Mouse (Mus musculus) embryonic facial prominence, embryonic 12.5 days (tissue): ENCODE measurements around the gene Dlst. TPM values are rescaled to one million over a fixed set of nuclear protein-coding genes. Genes with fewer than 3 reads are reported as not detected.
A peak's percentile ranks its signal among the peaks of the same experiment; 100 is the strongest.

Experiments
- ATAC-seq: fragments of 200-750 bp; cut with Nextera tagmentation; 2 replicates; pipeline ENCODE4 v1.8.0; 2017; ENCODE audit not compliant: insufficient number of reproducible peaks, insufficient read depth, low FRiP score, low TSS enrichment
- H3K27ac ChIP-seq: fragments of 300-500 bp; sonication (generic); 2 replicates; pipeline ENCODE4 v1.5.1; 2016; ENCODE audit warnings: mild to moderate bottlenecking
- H3K27me3 ChIP-seq: fragments of 300-500 bp; sonication (generic); 2 replicates; pipeline ENCODE4 v1.6.1; 2016; ENCODE audit warnings: mild to moderate bottlenecking, moderate library complexity
- H3K36me3 ChIP-seq: fragments of 300-500 bp; sonication (generic); 2 replicates; pipeline ENCODE4 v1.6.1; 2016; ENCODE audit warnings: mild to moderate bottlenecking
- H3K4me1 ChIP-seq: fragments of 300-500 bp; sonication (generic); 2 replicates; pipeline ENCODE4 v1.6.1; 2016
- H3K4me2 ChIP-seq: fragments of 300-500 bp; sonication (generic); replicated peaks from 2 replicates; pipeline ENCODE4 v1.6.1; 2016; ENCODE audit warnings: mild to moderate bottlenecking, moderate library complexity
- H3K4me3 ChIP-seq: fragments of 300-500 bp; sonication (generic); 2 replicates; pipeline ENCODE4 v1.5.1; 2016; ENCODE audit warnings: mild to moderate bottlenecking
- H3K9ac ChIP-seq: fragments of 300-500 bp; sonication (generic); 2 replicates; pipeline ENCODE4 v1.6.1; 2016; ENCODE audit warnings: mild to moderate bottlenecking, moderate library complexity
- H3K9me3 ChIP-seq: fragments of 300-500 bp; sonication (generic); 2 replicates; pipeline ENCODE4 v1.6.1; 2016; ENCODE audit warnings: mild to moderate bottlenecking, moderate library complexity
- WGBS: fragments of 180-500 bp; shearing (Covaris S2); methylation state at CpG from one replicate; pipeline ENCODE4 v1.1.7; 2016; 5-methylcytosine and 5-hydroxymethylcytosine counted together
- polyA plus RNA-seq: library from polyadenylated mRNA; unstranded; fragments of >200 nt; fragmentation: Nextera tagmentation; extraction: Ambion mirVana; gene quantifications from 2 replicates; pipeline ENCODE4 v1.2.1, GENCODE M21; 2016

Gene Dlst
- polyA plus RNA-seq, 1 experiment from 2014 or later = 110 TPM

DNA sequence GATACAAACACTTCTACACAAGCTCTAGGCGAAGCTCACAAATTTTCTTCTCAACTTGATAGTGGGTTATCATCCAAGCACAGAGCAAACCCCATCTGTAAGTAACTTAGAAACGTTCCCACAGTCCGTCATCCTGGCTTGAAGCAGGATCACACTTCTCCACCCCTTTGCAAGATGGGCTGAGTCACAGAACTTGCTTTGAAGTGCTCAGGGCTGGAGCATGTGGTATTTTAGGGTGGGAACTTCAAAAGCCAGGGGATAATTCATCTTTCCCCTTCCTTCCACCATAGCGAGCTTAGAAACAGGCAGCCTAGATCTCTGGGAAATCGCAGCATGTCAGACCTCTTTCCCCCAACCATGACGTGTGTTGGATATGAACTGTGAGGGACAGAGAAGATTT is 45.7 kb downstream of the Dlst start:
- ATAC-seq = no peak
- Histone ChIP-seq H3K27me3 (peaks cover 4% of the 10 kb centered on the region), H3K9me3 (no peaks in the 10 kb centered on the region), H3K4me1 (peaks cover 7% of the 10 kb centered on the region; the same call in 1 of the 2 replicates), H3K9ac (no peak overlapping the region), H3K36me3 (no peaks in the 10 kb centered on the region), H3K4me2 (no peak overlapping the region), H3K4me3 (no peak overlapping the region), H3K27ac (no peak overlapping the region)
- WGBS = 53% methylated on average over 6 of the region's 6 CpGs

- Histone ChIP-seq H3K9ac (no peak overlapping the region), H3K27me3 (no peaks in the 10 kb centered on the region), H3K4me3 (no peak overlapping the region), H3K4me2 (no peak overlapping the region), H3K27ac (no peak overlapping the region), H3K4me1 (peaks cover 7% of the 10 kb centered on the region; the same call in 1 of the 2 replicates), H3K36me3 (no peaks in the 10 kb centered on the region), H3K9me3 (no peaks in the 10 kb centered on the region)
- WGBS = 88% methylated on average over 14 of the region's 14 CpGs
- ATAC-seq = no peak
Observed at GRCm38 (mm10) chr12:85157797-85158460, 47.3 kb downstream of the Dlst start.

GRCm38 (mm10) chr12:85158801-85159200 is 48.2 kb downstream of the Dlst start:
- H3K4me2 ChIP-seq = no peak overlapping the region
- H3K27ac ChIP-seq = no peak overlapping the region
- no peak for ATAC-seq
- peaks cover 7% of the 10 kb centered on the region; the same call in 1 of the 2 replicates for H3K4me1 ChIP-seq
- no peaks in the 10 kb centered on the region for H3K36me3 ChIP-seq
- H3K4me3 ChIP-seq = no peak overlapping the region
- no peaks in the 10 kb centered on the region for H3K27me3 ChIP-seq
- no peaks in the 10 kb centered on the region for H3K9me3 ChIP-seq
- WGBS = 91% methylated on average over 8 of the region's 8 CpGs
- H3K9ac ChIP-seq = no peak overlapping the region

- Histone ChIP-seq H3K36me3 (no peaks in the 10 kb centered on the region), H3K27me3 (no peaks in the 10 kb centered on the region), H3K9ac (no peak overlapping the region), H3K27ac (no peak overlapping the region), H3K9me3 (no peaks in the 10 kb centered on the region), H3K4me2 (no peak overlapping the region), H3K4me1 (peaks cover 7% of the 10 kb centered on the region; the same call in 1 of the 2 replicates), H3K4me3 (no peak overlapping the region)
- 81% methylated on average over 5 of the region's 5 CpGs for WGBS
- ATAC-seq = no peak
Observed at GRCm38 (mm10) chr12:85159592-85159991, 49.0 kb downstream of the Dlst start.

DNA sequence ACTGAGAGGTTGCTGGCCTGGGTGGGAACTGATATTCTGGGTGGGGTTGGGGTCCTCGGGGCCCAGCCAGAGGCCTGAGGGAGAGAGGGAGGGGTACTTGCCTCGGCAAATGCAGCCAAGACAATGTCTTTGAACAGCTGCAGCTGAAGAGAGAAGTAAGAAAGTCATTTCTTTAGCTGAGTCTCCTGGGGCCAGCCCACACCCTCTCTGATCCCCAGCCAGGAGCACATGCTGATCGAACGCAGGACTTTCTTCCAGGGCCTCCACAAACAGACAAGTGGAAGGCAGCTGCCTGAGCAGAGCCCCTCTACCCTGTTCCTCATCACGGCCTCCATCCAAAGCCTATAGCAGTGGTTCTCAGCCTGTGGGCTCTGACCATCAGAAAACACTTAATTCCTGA is 54.4 kb downstream of the Dlst start:
- no peak for ATAC-seq
- no peak overlapping the region for H3K9ac ChIP-seq
- H3K4me3 ChIP-seq = no peak overlapping the region
- no peak overlapping the region for H3K4me2 ChIP-seq
- no peak overlapping the region for H3K27ac ChIP-seq
- H3K36me3 ChIP-seq = peaks cover 15% of the 10 kb centered on the region
- peaks cover 9% of the 10 kb centered on the region; the same call in 1 of the 2 replicates for H3K4me1 ChIP-seq
- WGBS = 79% methylated on average over 5 of the region's 5 CpGs
- H3K9me3 ChIP-seq = no peaks in the 10 kb centered on the region
- no peaks in the 10 kb centered on the region for H3K27me3 ChIP-seq

DNA sequence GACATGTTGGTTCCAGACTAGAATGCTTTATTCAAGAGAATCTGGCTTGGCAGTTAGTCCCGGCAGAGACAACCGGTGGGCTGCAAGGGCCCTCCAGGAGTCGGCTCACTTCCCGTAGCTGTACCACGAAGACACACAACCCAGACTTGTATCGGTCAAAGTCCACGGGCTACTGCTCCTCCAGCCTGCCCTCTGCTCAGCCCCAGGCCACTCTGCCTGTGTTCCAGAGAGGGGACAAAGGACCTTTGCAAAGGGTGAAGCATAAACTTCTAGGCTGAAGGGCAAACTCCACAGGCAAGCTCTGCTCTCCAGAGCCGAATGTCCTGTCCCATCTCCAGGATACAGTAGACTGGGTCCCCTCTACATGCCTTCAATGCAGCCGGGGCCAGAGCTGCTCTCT is 56.0 kb downstream of the Dlst start:
- Histone ChIP-seq H3K4me3 (no peak overlapping the region), H3K9ac (no peak overlapping the region), H3K4me1 (peaks cover 9% of the 10 kb centered on the region; the same call in 1 of the 2 replicates), H3K27me3 (0 out of 2 replicates have a peak, but pooled peaks cover 3% of the 10 kb centered on the region), H3K36me3 (peaks cover 21% of the 10 kb centered on the region), H3K4me2 (no peak overlapping the region), H3K9me3 (no peaks in the 10 kb centered on the region), H3K27ac (no peak overlapping the region)
- no peak for ATAC-seq
- 83% methylated on average over 9 of the region's 9 CpGs for WGBS

DNA sequence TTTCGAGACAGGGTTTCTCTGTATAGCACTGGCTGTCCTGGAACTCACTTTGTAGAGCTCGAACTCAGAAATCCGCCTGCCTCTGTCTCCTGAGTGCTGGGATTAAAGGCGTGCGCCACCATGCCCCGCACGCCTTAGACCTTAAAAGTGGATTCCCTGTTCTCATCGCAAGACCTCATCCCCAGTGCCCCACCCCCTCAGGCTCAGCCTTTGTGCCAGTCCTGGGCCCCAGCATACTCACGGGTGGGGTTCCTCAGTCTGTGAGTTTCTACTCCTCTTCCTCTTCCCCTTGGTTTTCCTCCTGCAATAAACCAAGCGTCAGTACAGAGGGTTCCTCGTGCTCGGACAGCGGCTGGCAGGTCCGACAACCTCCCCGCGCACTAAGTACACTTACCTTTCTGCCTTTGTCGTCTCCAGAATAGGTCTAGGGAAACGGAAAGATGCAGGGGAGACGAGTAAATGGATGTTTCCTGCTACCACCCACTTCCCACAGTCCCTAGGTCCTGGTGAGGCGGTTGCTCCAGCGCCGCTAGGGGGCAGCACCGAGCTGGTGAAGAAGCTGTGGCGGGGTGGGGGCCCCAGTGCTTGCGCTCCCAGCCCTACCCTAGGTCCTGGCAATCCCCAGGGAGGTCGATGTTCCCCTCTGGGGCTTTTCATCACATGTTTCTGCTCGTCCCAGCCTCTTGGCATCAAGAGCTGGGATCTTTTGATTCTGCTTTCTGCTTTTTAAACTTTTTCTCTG is 58.7 kb downstream of the Dlst start:
- Histone ChIP-seq H3K4me3 (no peak overlapping the region), H3K27ac (no peak overlapping the region), H3K4me2 (peak overlapping the region; percentile 30), H3K4me1 (peaks cover 16% of the 10 kb centered on the region), H3K9me3 (no peaks in the 10 kb centered on the region), H3K27me3 (0 out of 2 replicates have a peak, but pooled peaks cover 3% of the 10 kb centered on the region), H3K36me3 (peaks cover 21% of the 10 kb centered on the region), H3K9ac (peak overlapping the region; percentile 22)
- WGBS = 24% methylated on average over 27 of the region's 27 CpGs
- 0 out of 2 replicates have a peak, but pooled peaks have one; percentile 30 for ATAC-seq

GRCm38 (mm10) chr12:85169877-85170276 is 59.2 kb downstream of the Dlst start:
- no peak for ATAC-seq
- Histone ChIP-seq H3K36me3 (peaks cover 21% of the 10 kb centered on the region), H3K4me2 (peak overlapping the region; percentile 30), H3K27ac (0 out of 2 replicates have a peak overlapping the region, but pooled peaks have one; percentile 33), H3K9me3 (no peaks in the 10 kb centered on the region), H3K27me3 (0 out of 2 replicates have a peak, but pooled peaks cover 3% of the 10 kb centered on the region), H3K9ac (peak overlapping the region; percentile 22), H3K4me1 (peaks cover 19% of the 10 kb centered on the region), H3K4me3 (no peak overlapping the region)
- 56% methylated on average over 3 of the region's 3 CpGs for WGBS

- peaks cover 21% of the 10 kb centered on the region for H3K36me3 ChIP-seq
- peaks cover 24% of the 10 kb centered on the region for H3K4me1 ChIP-seq
- H3K4me3 ChIP-seq = no peak overlapping the region
- 0 out of 2 replicates have a peak overlapping the region, but pooled peaks have one; percentile 22 for H3K9ac ChIP-seq
- 0 out of 2 replicates have a peak, but pooled peaks cover 3% of the 10 kb centered on the region for H3K27me3 ChIP-seq
- H3K9me3 ChIP-seq = no peaks in the 10 kb centered on the region
- H3K4me2 ChIP-seq = no peak overlapping the region
- ATAC-seq = no peak
- H3K27ac ChIP-seq = 0 out of 2 replicates have a peak overlapping the region, but pooled peaks have one; percentile 33
- WGBS = 84% methylated on average over 11 of the region's 11 CpGs
Observed at GRCm38 (mm10) chr12:85170284-85170947, 59.8 kb downstream of the Dlst start.

DNA sequence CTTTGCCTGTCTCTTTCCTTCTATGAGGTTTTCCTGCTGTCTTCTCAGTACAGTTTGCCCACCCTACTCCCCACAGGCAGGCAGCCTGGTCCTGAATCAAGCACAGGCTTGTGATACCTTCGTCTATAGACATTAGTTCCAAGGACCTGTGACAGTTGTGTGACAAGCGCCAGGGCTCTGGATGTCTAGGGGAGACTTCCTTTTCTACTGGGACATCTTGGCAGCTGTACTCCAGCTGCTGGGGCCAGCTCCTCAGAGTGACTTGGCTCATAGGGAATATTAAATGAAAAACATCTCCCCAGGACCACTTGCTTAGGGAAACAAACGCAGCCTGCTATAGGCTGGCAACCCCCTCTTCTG is 60.3 kb downstream of the Dlst start:
- Histone ChIP-seq H3K27me3 (0 out of 2 replicates have a peak, but pooled peaks cover 3% of the 10 kb centered on the region), H3K9ac (no peak overlapping the region)

GRCm38 (mm10) chr12:85174016-85174415 is 63.4 kb downstream of the Dlst start:
- Histone ChIP-seq H3K9me3 (no peaks in the 10 kb centered on the region), H3K27ac (no peak overlapping the region), H3K36me3 (peaks cover 5% of the 10 kb centered on the region; the same call in 1 of the 2 replicates), H3K9ac (peak overlapping the region; percentile 4; the same call in 1 of the 2 replicates), H3K4me3 (no peak overlapping the region), H3K4me2 (peak overlapping the region; percentile 58; the same call in 1 of the 2 replicates), H3K4me1 (peaks cover 48% of the 10 kb centered on the region), H3K27me3 (peaks cover 14% of the 10 kb centered on the region; the same call in 1 of the 2 replicates)
- WGBS = 64% methylated on average over 7 of the region's 7 CpGs
- no peak for ATAC-seq

More for the DNA sequence above, 60.3 kb downstream of the Dlst start:
- Histone ChIP-seq H3K9me3 (no peaks in the 10 kb centered on the region), H3K4me3 (no peak overlapping the region), H3K4me2 (no peak overlapping the region), H3K36me3 (peaks cover 21% of the 10 kb centered on the region), H3K27ac (no peak overlapping the region), H3K4me1 (peaks cover 29% of the 10 kb centered on the region)
- WGBS = 71% methylated on average over 3 of the region's 3 CpGs
- ATAC-seq = no peak
